Mouse (Mus musculus) spleen, adult 2 months (tissue): Measurements from ENCODE around the gene Crct1. TPM values are rescaled to one million over a fixed set of nuclear protein-coding genes. Genes with fewer than 3 reads are reported as not detected.
A peak's percentile ranks its signal among the peaks of the same experiment; 100 is the strongest.

ENCODE experiments used
- DNase-seq, 2 experiments: peaks; one replicate each; pipeline versions ENCODE4 v3.0.0 to v3.0.0-alpha.2; 2012 to 2021; ENCODE audit warnings: low spot score in 2 of 2, low read depth in 1 of 2
- H3K27ac ChIP-seq: fragments of 200-500 bp; 2 replicates; pipeline ENCODE4 v1.5.1; 2012; ENCODE audit warnings: low read length, inconsistent platforms; ENCODE audit not compliant: insufficient read depth
- H3K27me3 ChIP-seq: fragments of 200-500 bp; 2 replicates; pipeline ENCODE4 v1.6.1; 2012; ENCODE audit warnings: mild to moderate bottlenecking, moderate library complexity, low read length, inconsistent platforms; ENCODE audit not compliant: control insufficient read depth, insufficient read depth
- H3K36me3 ChIP-seq: fragments of 200-500 bp; 2 replicates; pipeline ENCODE4 v1.6.1; 2012; ENCODE audit warnings: mild to moderate bottlenecking, low read length, inconsistent platforms; ENCODE audit not compliant: control insufficient read depth, insufficient read depth
- H3K4me1 ChIP-seq: fragments of 200-500 bp; 2 replicates; pipeline ENCODE4 v1.6.1; 2011; ENCODE audit warnings: inconsistent platforms; ENCODE audit not compliant: control insufficient read depth, insufficient read depth, insufficient read length
- H3K4me3 ChIP-seq: fragments of 200-500 bp; 2 replicates; pipeline ENCODE4 v1.5.1; 2011; ENCODE audit warnings: mild to moderate bottlenecking, inconsistent platforms; ENCODE audit not compliant: insufficient read depth, insufficient read length; ENCODE audit errors: extremely low read depth
- CTCF ChIP-seq: fragments of 200-500 bp; IDR thresholded peaks from 2 replicates; pipeline ENCODE4 v1.5.1; 2011; ENCODE audit warnings: mild to moderate bottlenecking, inconsistent platforms; ENCODE audit not compliant: insufficient read depth, insufficient read length, insufficient replicate concordance; ENCODE audit errors: extremely low read depth
- POLR2A ChIP-seq: fragments of 200-500 bp; IDR thresholded peaks from 2 replicates; pipeline ENCODE4 v1.6.1; 2011; ENCODE audit warnings: low read depth, low read length, inconsistent platforms
- WGBS: fragments of 180-500 bp; shearing (Covaris S2); methylation state at CpG from one replicate; pipeline ENCODE4 v1.1.7; 2018; 5-methylcytosine and 5-hydroxymethylcytosine counted together
- polyA plus RNA-seq: library from polyadenylated mRNA; depleted of rRNA; stranded (reverse); fragments of >200 nt; gene quantifications from 2 replicates; pipeline ENCODE4 v1.2.3, GENCODE M21; 2012

Gene Crct1
- polyA plus RNA-seq, 1 experiment = not detected

- H3K27ac ChIP-seq = no peak within 1 kb of the TSS
- no peak for DNase-seq
- no peaks in the 10 kb centered on the region for H3K4me1 ChIP-seq
- no peaks in the 10 kb centered on the region for H3K27me3 ChIP-seq
- WGBS = 91% methylated on average over 2 of the region's 2 CpGs
- no peaks in the 10 kb centered on the region for H3K36me3 ChIP-seq
- H3K4me3 ChIP-seq = no peak within 1 kb of the TSS
- TF ChIP-seq POLR2A (no peak), CTCF (no peak)
Observed at GRCm38 (mm10) chr3:93018960-93019359, 3.5 kb upstream of the Crct1 start, which contains the start of gene Lce1m. Gene Lce1m, minus strand, starts transcription at chr3:93019060.

GRCm38 (mm10) chr3:93014871-93015270 is 616 bp downstream of the Crct1 start:
- Histone ChIP-seq H3K4me1 (no peaks in the 10 kb centered on the region), H3K27me3 (no peaks in the 10 kb centered on the region)
- WGBS = 42% methylated on average over 5 of the region's 5 CpGs

GRCm38 (mm10) chr3:93014378-93014801 is 1.1 kb downstream of the Crct1 start:
- Histone ChIP-seq H3K27ac (no peak overlapping the region), H3K27me3 (no peaks in the 10 kb centered on the region), H3K4me1 (no peaks in the 10 kb centered on the region), H3K36me3 (no peaks in the 10 kb centered on the region), H3K4me3 (no peak overlapping the region)
- DNase-seq = no peak
- TF ChIP-seq CTCF = no peak
- no peak for TF ChIP-seq POLR2A
- 4% methylated on average over 24 of the region's 24 CpGs for WGBS

More at GRCm38 (mm10) chr3:93014871-93015270, 616 bp downstream of the Crct1 start:
- Histone ChIP-seq H3K36me3 (no peaks in the 10 kb centered on the region), H3K27ac (no peak overlapping the region), H3K4me3 (no peak overlapping the region)
- TF ChIP-seq CTCF (no peak), POLR2A (no peak)
- no peak for DNase-seq

GRCm38 (mm10) chr3:93002843-93003242 is 12.6 kb downstream of the Crct1 start:
- Histone ChIP-seq H3K36me3 (no peaks in the 10 kb centered on the region), H3K4me1 (no peaks in the 10 kb centered on the region), H3K4me3 (no peak overlapping the region), H3K27me3 (no peaks in the 10 kb centered on the region), H3K27ac (no peak overlapping the region)
- WGBS = 79% methylated on average over 4 of the region's 4 CpGs
- no peak for DNase-seq
- TF ChIP-seq CTCF = no peak
- TF ChIP-seq POLR2A = no peak

GRCm38 (mm10) chr3:93000621-93001020 is 14.9 kb downstream of the Crct1 start:
- no peak for DNase-seq
- H3K4me1 ChIP-seq = no peaks in the 10 kb centered on the region
- no peak for TF ChIP-seq CTCF
- TF ChIP-seq POLR2A = no peak
- H3K36me3 ChIP-seq = no peaks in the 10 kb centered on the region
- no peak overlapping the region for H3K4me3 ChIP-seq
- WGBS = 70% methylated on average over 3 of the region's 3 CpGs
- no peaks in the 10 kb centered on the region for H3K27me3 ChIP-seq
- H3K27ac ChIP-seq = no peak overlapping the region

- 8% methylated on average over 7 of the region's 7 CpGs for WGBS
Observed at GRCm38 (mm10) chr3:92998691-92999090, 16.8 kb downstream of the Crct1 start.

GRCm38 (mm10) chr3:92991926-92992325 is 23.6 kb downstream of the Crct1 start, which contains the start of gene Lce3f:
Gene Lce3f, plus strand, starts transcription at chr3:92992226.
- Histone ChIP-seq H3K27ac (no peak within 1 kb of the TSS), H3K4me3 (no peak within 1 kb of the TSS), H3K36me3 (no peaks in the 10 kb centered on the region), H3K27me3 (no peaks in the 10 kb centered on the region), H3K4me1 (no peaks in the 10 kb centered on the region)
- no peak for DNase-seq
- no peak for TF ChIP-seq CTCF
- TF ChIP-seq POLR2A = no peak

More at GRCm38 (mm10) chr3:92998691-92999090, 16.8 kb downstream of the Crct1 start:
- H3K27ac ChIP-seq = no peak overlapping the region
- no peaks in the 10 kb centered on the region for H3K27me3 ChIP-seq
- H3K36me3 ChIP-seq = no peaks in the 10 kb centered on the region
- DNase-seq = no peak
- no peak overlapping the region for H3K4me3 ChIP-seq
- H3K4me1 ChIP-seq = no peaks in the 10 kb centered on the region
- TF ChIP-seq POLR2A = no peak
- TF ChIP-seq CTCF = peak; percentile 31; the same call in 1 of the 2 replicates
